Mouse (Mus musculus): Measurements from ENCODE around the gene Slc35f2. TPM values are rescaled to one million over a fixed set of nuclear protein-coding genes. Genes with fewer than 3 reads are reported as not detected.

Gene Slc35f2
- total RNA-seq, 4 experiments from 2014 or later = 3.0 to 4.1 (median 3.2) TPM

GRCm38 (mm10) chr9:53829081-53829865 lies 57.9 kb downstream of the Slc35f2 start:
- DNase-seq (ENCODE audit: low spot score in 2 of 2) = peak; percentile 16 to 37

DNA sequence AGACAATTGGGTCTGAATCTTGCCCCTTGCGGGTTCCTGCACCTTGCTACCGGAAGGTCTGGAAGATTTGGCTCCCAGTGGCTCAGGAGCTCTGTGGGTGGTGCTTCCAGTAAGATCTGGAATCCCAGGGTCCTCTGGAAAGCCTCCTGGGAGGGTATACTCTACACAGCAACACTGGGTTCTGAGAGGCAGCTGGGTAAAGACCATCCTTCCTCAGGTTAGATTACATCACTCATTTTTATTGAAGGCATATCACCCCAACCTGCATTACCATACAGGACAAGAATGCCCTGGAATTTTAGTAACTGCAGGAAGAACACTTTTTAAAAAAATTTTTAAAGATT lies 58.5 kb downstream of the Slc35f2 start:
- no peak for DNase-seq (ENCODE audit: low spot score in 2 of 2)

DNA sequence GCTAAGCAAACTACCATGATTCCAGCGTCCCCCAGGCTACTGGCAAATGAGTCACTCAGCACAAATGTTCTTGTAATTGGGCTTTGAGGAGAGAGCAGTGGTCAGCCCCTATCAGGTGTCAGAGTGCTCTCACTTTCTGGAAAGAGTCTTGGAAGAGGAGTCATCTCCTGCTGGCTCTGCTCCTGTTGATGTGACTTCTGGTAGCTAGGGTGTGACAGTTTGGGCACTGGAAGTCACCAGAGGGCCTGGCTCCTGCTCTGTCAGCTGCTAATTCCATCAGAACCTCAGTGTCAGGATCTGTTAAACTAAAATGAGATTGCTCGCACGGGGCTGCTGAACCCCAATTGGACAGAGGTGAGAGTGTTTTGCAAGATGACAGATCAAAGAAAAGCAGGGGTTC lies 63.7 kb downstream of the Slc35f2 start:
- DNase-seq (ENCODE audit: low spot score in 2 of 2) = no peak

DNA sequence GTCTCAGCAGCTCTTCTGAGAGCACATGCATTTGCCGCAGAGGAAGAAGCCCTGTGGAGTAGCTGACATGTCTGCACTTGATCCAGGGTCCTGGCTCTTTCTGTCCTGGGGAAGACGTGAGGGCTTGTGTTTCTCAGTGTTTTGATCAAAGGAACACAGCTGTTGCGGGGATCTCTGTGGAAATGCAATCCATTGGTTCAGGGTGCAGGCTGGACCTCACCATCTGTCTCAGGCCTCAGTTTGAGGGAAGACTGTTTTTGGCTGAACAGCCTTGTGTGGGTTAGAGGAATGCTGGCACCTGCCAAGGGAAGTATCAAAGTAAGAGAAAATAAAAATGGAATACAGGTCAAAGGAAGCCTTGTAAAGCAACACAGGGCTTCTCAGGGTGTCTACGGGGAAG lies 64.6 kb downstream of the Slc35f2 start:
- DNase-seq (ENCODE audit: low spot score in 2 of 2) = no peak

GRCm38 (mm10) chr9:53838816-53839215 lies 67.5 kb downstream of the Slc35f2 start:
- DNase-seq (ENCODE audit: low spot score in 2 of 2) = no peak

DNA sequence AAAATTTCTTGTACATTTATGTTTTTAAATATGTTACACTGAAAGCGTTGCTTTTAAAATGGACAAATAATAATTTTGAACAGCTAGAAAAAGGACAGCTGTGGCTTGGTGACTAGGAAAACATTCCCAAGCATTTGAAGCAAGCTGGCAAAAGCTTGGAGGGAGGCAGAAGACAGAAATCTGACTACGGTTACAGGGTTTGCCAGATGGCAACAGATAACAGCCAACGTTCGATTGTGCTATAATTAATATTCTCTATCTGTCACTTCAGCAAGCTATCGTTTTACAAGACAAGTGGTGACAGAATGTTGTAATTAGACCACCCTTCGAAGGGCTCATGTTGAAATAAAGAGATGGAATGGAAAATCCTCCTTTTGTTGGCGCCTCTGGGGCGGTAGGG lies 77.2 kb downstream of the Slc35f2 start:
- no peak for DNase-seq (ENCODE audit: low spot score in 2 of 2)

GRCm38 (mm10) chr9:53849864-53850263 lies 78.5 kb downstream of the Slc35f2 start, which contains the start of gene Sln:
Gene Sln, plus strand, starts transcription at chr9:53850164.
- no peak for DNase-seq (ENCODE audit: low spot score in 2 of 2)

DNA sequence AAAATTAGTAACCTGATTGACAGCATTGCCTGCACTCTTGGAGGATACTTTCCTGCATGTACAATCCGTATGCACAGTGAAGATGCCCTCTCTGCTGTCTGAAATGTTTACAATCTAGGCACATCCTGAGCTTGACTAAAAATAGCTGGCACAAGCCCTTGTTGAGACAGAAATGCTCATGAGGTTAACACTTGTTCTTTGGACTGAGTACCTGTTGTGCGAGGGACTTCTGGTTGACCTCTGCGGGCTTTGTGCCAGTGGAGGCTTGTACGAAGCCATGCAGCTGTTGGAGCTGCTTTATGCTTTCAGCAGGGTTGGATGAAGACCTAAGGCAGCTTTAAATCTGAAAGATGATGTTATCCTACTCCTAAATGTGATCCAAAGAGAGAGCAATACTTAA lies 80.8 kb downstream of the Slc35f2 start:
- DNase-seq (ENCODE audit: low spot score in 2 of 2) = no peak

GRCm38 (mm10) chr9:53853672-53854071 lies 82.3 kb downstream of the Slc35f2 start:
- peak in 1 of 2 experiments; percentile 34 for DNase-seq (ENCODE audit: low spot score in 2 of 2)

GRCm38 (mm10) chr9:53854525-53854924 lies 83.2 kb downstream of the Slc35f2 start:
- no peak for DNase-seq (ENCODE audit: low spot score in 2 of 2)

- no peak for DNase-seq (ENCODE audit: low spot score in 2 of 2)
Measured at GRCm38 (mm10) chr9:53857864-53858263, 86.5 kb downstream of the Slc35f2 start.

Other genes starting within 250 kb of the Slc35f2 start
- 10 to 100 TPM; 15.5 to 21.8 (median 16.9) TPM for gene Atm, start 234.8 kb upstream of the Slc35f2 start, total RNA-seq (2022)
- 10 to 100 TPM; 18.8 to 21.7 (median 20.5) TPM for gene Npat, start 234.5 kb upstream of the Slc35f2 start, total RNA-seq (2022)
- gene Acat1, start 161.2 kb upstream of the Slc35f2 start, total RNA-seq (2022) = 10 to 100 TPM; 55.4 to 60.7 (median 56.5) TPM
- 10 to 100 TPM; 46.2 to 53.1 (median 52.5) TPM for gene Cul5, start 101.5 kb upstream of the Slc35f2 start, total RNA-seq (2022)
- gene Rab39, start 65.3 kb upstream of the Slc35f2 start, total RNA-seq (2022) = 1 to 10 TPM; 1.1 to 2.0 (median 1.3) TPM
- gene Sln, start 78.6 kb downstream of the Slc35f2 start, total RNA-seq (2022) = under 1 TPM in 3 of 4 experiments, not detected in 1; 0.30 to 0.55 (median 0.37) TPM
- 100 to 1,000 TPM; 196 to 227 (median 211) TPM for gene Elmod1, start 203.8 kb downstream of the Slc35f2 start, total RNA-seq (2022)